Mouse (Mus musculus): Measurements from ENCODE around the gene Esrrg.

The Esrrg gene

GRCm38 (mm10) chr1:187649871-187650270, 41.3 kb downstream of the Esrrg start:
- DNase-seq (ENCODE audit: low read depth, low spot score) = no peak

- DNase-seq (ENCODE audit: low read depth, low spot score) = no peak
Measured at GRCm38 (mm10) chr1:187650786-187651687, 42.4 kb downstream of the Esrrg start.

- no peak for DNase-seq (ENCODE audit: low read depth, low spot score)
Measured at GRCm38 (mm10) chr1:187651688-187652241, 43.2 kb downstream of the Esrrg start.

GRCm38 (mm10) chr1:187652445-187652844, 43.9 kb downstream of the Esrrg start:
- no peak for DNase-seq (ENCODE audit: low read depth, low spot score)

- DNase-seq (ENCODE audit: low read depth, low spot score) = no peak
Measured at GRCm38 (mm10) chr1:187653390-187653789, 44.8 kb downstream of the Esrrg start.

GRCm38 (mm10) chr1:187660963-187661362, 52.4 kb downstream of the Esrrg start:
- DNase-seq (ENCODE audit: low read depth, low spot score) = no peak

- no peak for DNase-seq (ENCODE audit: low read depth, low spot score)
Measured at GRCm38 (mm10) chr1:187662083-187662609, 53.6 kb downstream of the Esrrg start.

- DNase-seq (ENCODE audit: low read depth, low spot score) = no peak
Measured at GRCm38 (mm10) chr1:187663376-187663775, 54.8 kb downstream of the Esrrg start.

GRCm38 (mm10) chr1:187664261-187664660, 55.7 kb downstream of the Esrrg start:
- DNase-seq (ENCODE audit: low read depth, low spot score) = no peak

- no peak for DNase-seq (ENCODE audit: low read depth, low spot score)
Measured at GRCm38 (mm10) chr1:187665901-187666600, 57.5 kb downstream of the Esrrg start.

GRCm38 (mm10) chr1:187669746-187670145, 61.2 kb downstream of the Esrrg start:
- no peak for DNase-seq (ENCODE audit: low read depth, low spot score)

- DNase-seq (ENCODE audit: low read depth, low spot score) = no peak
Measured at GRCm38 (mm10) chr1:187672446-187672845, 63.9 kb downstream of the Esrrg start.

GRCm38 (mm10) chr1:187674771-187675186, 66.2 kb downstream of the Esrrg start:
- DNase-seq (ENCODE audit: low read depth, low spot score) = no peak

- no peak for DNase-seq (ENCODE audit: low read depth, low spot score)
Measured at GRCm38 (mm10) chr1:187676626-187677025, 68.0 kb downstream of the Esrrg start.

GRCm38 (mm10) chr1:187679246-187679645, 70.7 kb downstream of the Esrrg start:
- no peak for DNase-seq (ENCODE audit: low read depth, low spot score)

GRCm38 (mm10) chr1:187684519-187684918, 75.9 kb downstream of the Esrrg start:
- DNase-seq (ENCODE audit: low read depth, low spot score) = no peak

- DNase-seq (ENCODE audit: low read depth, low spot score) = no peak
Measured at GRCm38 (mm10) chr1:187691846-187692525, 83.4 kb downstream of the Esrrg start.

- DNase-seq (ENCODE audit: low read depth, low spot score) = no peak
Measured at GRCm38 (mm10) chr1:187694865-187695264, 86.3 kb downstream of the Esrrg start.

GRCm38 (mm10) chr1:187698201-187698600, 89.6 kb downstream of the Esrrg start:
- DNase-seq (ENCODE audit: low read depth, low spot score) = no peak

GRCm38 (mm10) chr1:187700963-187701362, 92.4 kb downstream of the Esrrg start:
- DNase-seq (ENCODE audit: low read depth, low spot score) = no peak

- DNase-seq (ENCODE audit: low read depth, low spot score) = no peak
Measured at GRCm38 (mm10) chr1:187704921-187705320, 96.3 kb downstream of the Esrrg start.

- DNase-seq (ENCODE audit: low read depth, low spot score) = no peak
Measured at GRCm38 (mm10) chr1:187705348-187705747, 96.8 kb downstream of the Esrrg start.
